Mouse (Mus musculus) C2C12 (cell line): ENCODE data around the gene Krt7. TPM values are rescaled to one million over a fixed set of nuclear protein-coding genes. Genes with fewer than 3 reads are reported as not detected.

ENCODE experiments used
- H3K27me3 ChIP-seq: one replicate; pipeline ENCODE4 v1.6.1; 2011; ENCODE audit not compliant: control insufficient read depth, insufficient read depth, insufficient read length
- H3K36me3 ChIP-seq: one replicate; pipeline ENCODE4 v1.6.1; 2011; ENCODE audit not compliant: control insufficient read depth, insufficient read depth
- H3K4me3 ChIP-seq: one replicate; pipeline ENCODE4 v1.5.1; 2011; ENCODE audit warnings: mild to moderate bottlenecking, control low read depth; ENCODE audit not compliant: poor library complexity, insufficient read depth, severe bottlenecking
- H3K79me2 ChIP-seq: one replicate; pipeline ENCODE4 v1.6.1; 2011; ENCODE audit not compliant: control insufficient read depth, insufficient read depth
- H3K79me3 ChIP-seq: one replicate; pipeline ENCODE4 v1.6.1; 2011; ENCODE audit warnings: low read depth, control low read depth
- H3ac ChIP-seq: one replicate; pipeline ENCODE3; 2011; ENCODE audit warnings: low read depth; ENCODE audit not compliant: control insufficient read depth, insufficient read length
- CEBPB ChIP-seq: IDR thresholded peaks from one replicate; pipeline ENCODE4 v1.6.1; 2011; ENCODE audit warnings: low read depth, mild to moderate bottlenecking, control low read depth, moderate library complexity
- CTCF ChIP-seq: IDR thresholded peaks from one replicate; pipeline ENCODE4 v1.5.1; 2011; ENCODE audit not compliant: control insufficient read depth, insufficient read depth, insufficient read length
- FOSL1 ChIP-seq: IDR thresholded peaks from one replicate; pipeline ENCODE4 v1.8.0; 2011; ENCODE audit warnings: mild to moderate bottlenecking, low read length; ENCODE audit not compliant: poor library complexity, insufficient read depth, severe bottlenecking
- MAX ChIP-seq: IDR thresholded peaks from one replicate; pipeline ENCODE4 v1.6.1; 2011; ENCODE audit warnings: mild to moderate bottlenecking, control low read depth
- MYOD1 ChIP-seq: IDR thresholded peaks from one replicate; pipeline ENCODE4 v1.6.1; 2011; ENCODE audit warnings: low read depth; ENCODE audit not compliant: control insufficient read depth, insufficient read length
- MYOG ChIP-seq: IDR thresholded peaks from one replicate; pipeline ENCODE4 v1.6.1; 2011; ENCODE audit not compliant: control insufficient read depth, insufficient read length; ENCODE audit errors: extremely low read depth
- USF1 ChIP-seq: IDR thresholded peaks from one replicate; pipeline ENCODE4 v1.6.1; 2011; ENCODE audit warnings: low read depth, mild to moderate bottlenecking, control low read depth, moderate library complexity
- polyA plus RNA-seq: library from polyadenylated mRNA; unstranded; fragments of >200 nt; fragmentation: generic; extraction: Trizol; gene quantifications from one replicate; pipeline ENCODE4 v1.2.1, GENCODE M21; 2012; ENCODE audit warnings: missing spikeins

The Krt7 gene
- polyA plus RNA-seq, 1 experiment = 0.04 TPM

- no peak within 1 kb of the TSS for H3ac ChIP-seq
- peaks cover 74% of the 10 kb centered on the region for H3K27me3 ChIP-seq
- H3K4me3 ChIP-seq = no peak within 1 kb of the TSS
- no peaks in the 10 kb centered on the region for H3K36me3 ChIP-seq
- no peaks in the 10 kb centered on the region for H3K79me3 ChIP-seq
- no peaks in the 10 kb centered on the region for H3K79me2 ChIP-seq
- no peak for TF ChIP-seq CTCF
- no peak for TF ChIP-seq FOSL1
- TF ChIP-seq MAX = no peak
- TF ChIP-seq MYOD1 = no peak
- no peak for TF ChIP-seq CEBPB
- no peak for TF ChIP-seq MYOG
- TF ChIP-seq USF1 = no peak
These were observed 27.7 kb downstream of the Krt7 start, which contains the start of gene Krt87 for GRCm38 (mm10) chr15:101438555-101438954. Gene Krt87 (minus strand): TSS chr15:101438804.

- peaks cover 56% of the 10 kb centered on the region for H3K27me3 ChIP-seq
- no peaks in the 10 kb centered on the region for H3K36me3 ChIP-seq
- no peak for TF ChIP-seq MYOG
- TF ChIP-seq FOSL1 = no peak
- no peak for TF ChIP-seq CTCF
- no peak for TF ChIP-seq MYOD1
- no peak for TF ChIP-seq USF1
- no peak for TF ChIP-seq CEBPB
- no peak for TF ChIP-seq MAX
- no peaks in the 10 kb centered on the region for H3K79me2 ChIP-seq
- H3ac ChIP-seq = no peak overlapping the region
- no peaks in the 10 kb centered on the region for H3K79me3 ChIP-seq
- H3K4me3 ChIP-seq = no peak overlapping the region
These were observed 30.0 kb downstream of the Krt7 start for GRCm38 (mm10) chr15:101440837-101441236.

GRCm38 (mm10) chr15:101446572-101446971, 35.7 kb downstream of the Krt7 start:
- no peaks in the 10 kb centered on the region for H3K36me3 ChIP-seq
- no peak overlapping the region for H3ac ChIP-seq
- TF ChIP-seq MYOG (no peak), MYOD1 (no peak), CTCF (no peak), CEBPB (no peak), MAX (no peak), USF1 (no peak), FOSL1 (no peak)
- no peak overlapping the region for H3K4me3 ChIP-seq
- peaks cover 23% of the 10 kb centered on the region for H3K27me3 ChIP-seq
- H3K79me2 ChIP-seq = no peaks in the 10 kb centered on the region
- no peaks in the 10 kb centered on the region for H3K79me3 ChIP-seq

GRCm38 (mm10) chr15:101447444-101447843, 36.6 kb downstream of the Krt7 start, which contains the start of gene Krt88:
Gene Krt88 (plus strand): TSS chr15:101447744.
- Histone ChIP-seq H3K79me3 (no peaks in the 10 kb centered on the region), H3K27me3 (peaks cover 20% of the 10 kb centered on the region), H3K36me3 (no peaks in the 10 kb centered on the region), H3K79me2 (no peaks in the 10 kb centered on the region), H3ac (no peak within 1 kb of the TSS), H3K4me3 (no peak within 1 kb of the TSS)
- TF ChIP-seq MYOD1 (no peak), USF1 (no peak), FOSL1 (no peak), MAX (no peak), CEBPB (no peak), MYOG (no peak), CTCF (no peak)

GRCm38 (mm10) chr15:101453093-101453736, 42.4 kb downstream of the Krt7 start:
- H3K4me3 ChIP-seq = no peak overlapping the region
- TF ChIP-seq CTCF (peak; percentile 81), CEBPB (no peak), FOSL1 (peak; percentile 18), MAX (peak; percentile 14)
- H3K79me3 ChIP-seq = no peaks in the 10 kb centered on the region
- peaks cover 7% of the 10 kb centered on the region for H3K27me3 ChIP-seq
- no peak overlapping the region for H3ac ChIP-seq
- no peaks in the 10 kb centered on the region for H3K36me3 ChIP-seq
- no peaks in the 10 kb centered on the region for H3K79me2 ChIP-seq

- TF ChIP-seq FOSL1 = no peak
- peak; percentile 73 for TF ChIP-seq CEBPB
- TF ChIP-seq MYOG = no peak
- no peak for TF ChIP-seq MYOD1
- TF ChIP-seq MAX = no peak
- peak; percentile 23 for TF ChIP-seq USF1
- no peak for TF ChIP-seq CTCF
- H3K36me3 ChIP-seq = no peaks in the 10 kb centered on the region
- H3K79me3 ChIP-seq = no peaks in the 10 kb centered on the region
- H3ac ChIP-seq = peak overlapping the region; percentile 8
- no peaks in the 10 kb centered on the region for H3K27me3 ChIP-seq
- no peak overlapping the region for H3K4me3 ChIP-seq
- H3K79me2 ChIP-seq = no peaks in the 10 kb centered on the region
These were observed 43.9 kb downstream of the Krt7 start for GRCm38 (mm10) chr15:101454774-101455173.
